Mouse (Mus musculus) hematopoietic stem cell, adult 5-6 weeks (primary cell): Measurements from ENCODE around the gene Emid1. TPM values are rescaled to one million over a fixed set of nuclear protein-coding genes. Genes with fewer than 3 reads are reported as not detected.

Source experiments
- ATAC-seq, 2 experiments: fragments of 125-278 bp in 1 of 2; replicated peaks in 1 of 2; 2 replicates each; pipeline ENCODE4 v1.8.0; 2016 to 2017; ENCODE audit warnings: inconsistent platforms in 2 of 2, mild to moderate bottlenecking in 2 of 2, moderate number of reproducible peaks in 2 of 2, low read depth in 1 of 2, moderate TSS enrichment in 1 of 2; ENCODE audit not compliant: low FRiP score in 2 of 2, poor library complexity in 2 of 2, severe bottlenecking in 2 of 2, insufficient read depth in 1 of 2, low TSS enrichment in 1 of 2
- total RNA-seq: library from RNA; stranded (forward); fragments of 172-1452, 232-1000 nt; gene quantifications from 2 replicates; pipeline ENCODE4 v1.2.3, GENCODE M21; 2017

Emid1 gene
- total RNA-seq, 1 experiment from 2014 or later = 16.0 TPM

- no peak for ATAC-seq
Measured at GRCm38 (mm10) chr11:5172861-5173260, 20.8 kb upstream of the Emid1 start.

GRCm38 (mm10) chr11:5167311-5167710 lies 15.3 kb upstream of the Emid1 start:
- no peak for ATAC-seq

- no peak for ATAC-seq
Measured at GRCm38 (mm10) chr11:5165471-5165916, 13.4 kb upstream of the Emid1 start.

GRCm38 (mm10) chr11:5164310-5164709 lies 12.3 kb upstream of the Emid1 start:
- no peak for ATAC-seq

- ATAC-seq = no peak
Measured at GRCm38 (mm10) chr11:5163421-5163820, 11.4 kb upstream of the Emid1 start.

GRCm38 (mm10) chr11:5160722-5161485 lies 8.8 kb upstream of the Emid1 start:
- ATAC-seq = 0 out of 4 replicates have a peak, but pooled peaks of 1 of the 2 experiments have one; percentile 25

GRCm38 (mm10) chr11:5158056-5158455 lies 6.0 kb upstream of the Emid1 start:
- ATAC-seq = no peak

GRCm38 (mm10) chr11:5154961-5155805 lies 3.1 kb upstream of the Emid1 start:
- ATAC-seq = peak; percentile 67 to 72

GRCm38 (mm10) chr11:5151247-5151630 lies 818 bp downstream of the Emid1 start:
- ATAC-seq = no peak

GRCm38 (mm10) chr11:5150416-5151246 lies 1.4 kb downstream of the Emid1 start:
- ATAC-seq = peak; percentile 34 to 40

GRCm38 (mm10) chr11:5149955-5150354 lies 2.1 kb downstream of the Emid1 start:
- ATAC-seq = no peak

GRCm38 (mm10) chr11:5149249-5149648 lies 2.8 kb downstream of the Emid1 start:
- no peak for ATAC-seq

- no peak for ATAC-seq
Measured at GRCm38 (mm10) chr11:5145600-5145999, 6.5 kb downstream of the Emid1 start.

GRCm38 (mm10) chr11:5141965-5142364 lies 10.1 kb downstream of the Emid1 start:
- no peak for ATAC-seq

GRCm38 (mm10) chr11:5141252-5141651 lies 10.8 kb downstream of the Emid1 start:
- ATAC-seq = no peak

GRCm38 (mm10) chr11:5140619-5141018 lies 11.4 kb downstream of the Emid1 start:
- ATAC-seq = no peak; a peak in 1 of 4 replicates

- ATAC-seq = no peak
Measured at GRCm38 (mm10) chr11:5139372-5139771, 12.7 kb downstream of the Emid1 start.
